Mouse (Mus musculus): ENCODE measurements at regions not wholly inside any gene's neighbourhood (a gene's known extent, or its start where the extent isn't known, plus 50 kb on each side); places are given as distances from the start of the nearest gene placed in this dataset.

- DNase-seq, result peak; percentile 28 to 71
Measured at GRCm38 (mm10) chr12:25251411-25252171, 154.7 kb upstream of the Id2 start.

DNA sequence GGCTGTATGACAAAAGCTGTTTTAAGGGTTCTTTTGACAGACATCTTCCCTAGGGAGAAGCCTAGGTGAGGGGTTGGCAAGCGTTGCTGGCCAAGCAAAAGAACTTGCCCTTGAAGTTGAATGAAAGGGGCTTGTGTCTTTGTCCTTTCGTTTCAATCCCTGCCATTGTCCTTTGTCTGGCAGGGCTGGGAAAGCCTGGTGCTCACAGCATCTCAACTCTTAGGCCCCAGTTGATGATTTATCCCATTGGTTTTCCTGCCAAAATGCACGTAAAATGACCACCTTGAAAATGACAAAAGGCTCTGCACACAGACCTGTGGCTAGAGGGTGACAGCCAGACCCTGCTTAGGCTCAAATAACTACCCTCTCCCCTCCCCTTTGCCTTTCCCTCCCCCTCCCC, 153.9 kb upstream of the Id2 start:
- peak in 1 of 2 experiments; percentile 21 for DNase-seq

DNA sequence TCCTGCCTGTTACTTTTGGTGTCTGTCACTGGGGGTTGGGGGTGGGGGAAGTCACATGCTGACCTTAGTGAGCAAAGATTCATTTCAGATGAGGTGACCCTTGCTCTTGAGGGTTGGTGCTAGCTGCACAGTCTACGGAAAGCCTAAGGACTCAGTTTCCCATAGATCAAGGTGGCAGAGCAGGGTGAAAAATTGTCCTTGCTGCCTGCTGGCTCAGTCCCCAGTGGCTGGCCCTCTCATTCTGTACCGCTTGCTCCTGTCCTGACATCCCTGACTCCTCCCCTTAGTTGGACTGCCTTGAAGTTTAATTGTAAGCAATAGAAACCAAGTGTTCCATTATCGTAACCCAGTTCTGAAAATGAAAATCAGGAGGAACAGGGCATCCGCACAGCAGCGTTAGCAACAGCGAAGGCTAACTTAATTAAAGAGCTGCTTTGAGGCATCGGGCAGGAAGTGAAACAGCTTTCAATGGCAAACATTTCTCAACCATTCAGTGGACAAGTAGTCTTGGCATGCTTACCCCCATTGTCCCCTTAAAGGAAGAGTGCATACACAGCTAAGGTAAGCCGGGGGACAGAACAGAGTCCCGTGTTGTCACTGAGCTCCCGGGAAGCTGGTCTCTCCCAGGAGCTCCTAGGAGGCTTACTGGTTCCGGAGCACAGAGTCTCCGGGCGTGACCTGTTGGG, 151.9 kb upstream of the Id2 start:
- DNase-seq, result peak; percentile 52 to 74

- no peak for DNase-seq
Measured at GRCm38 (mm10) chr12:25246566-25246965, 149.6 kb upstream of the Id2 start.

- DNase-seq, result no peak
Measured at GRCm38 (mm10) chr12:25245661-25246060, 148.7 kb upstream of the Id2 start.

DNA sequence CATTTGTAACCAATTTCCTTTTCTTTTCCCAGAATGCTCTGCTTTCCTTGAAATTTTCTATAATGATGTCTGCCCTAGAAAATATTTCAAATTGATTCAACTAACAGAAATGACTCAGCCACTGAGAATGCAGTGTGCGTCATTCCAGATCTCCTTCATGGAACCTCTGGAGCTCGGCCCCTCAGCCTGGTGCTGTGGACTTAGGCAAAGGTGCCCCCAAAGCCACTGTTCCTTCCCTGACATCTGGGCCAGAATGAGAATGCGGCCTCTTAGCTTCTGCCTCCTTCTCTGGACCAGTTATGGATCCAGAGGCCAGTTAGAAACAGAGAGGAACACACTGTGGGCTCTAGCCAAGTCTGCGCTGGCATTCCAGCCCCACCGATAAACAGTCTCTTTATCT, 148.3 kb upstream of the Id2 start:
- peak in 1 of 2 experiments; percentile 32 for DNase-seq

DNA sequence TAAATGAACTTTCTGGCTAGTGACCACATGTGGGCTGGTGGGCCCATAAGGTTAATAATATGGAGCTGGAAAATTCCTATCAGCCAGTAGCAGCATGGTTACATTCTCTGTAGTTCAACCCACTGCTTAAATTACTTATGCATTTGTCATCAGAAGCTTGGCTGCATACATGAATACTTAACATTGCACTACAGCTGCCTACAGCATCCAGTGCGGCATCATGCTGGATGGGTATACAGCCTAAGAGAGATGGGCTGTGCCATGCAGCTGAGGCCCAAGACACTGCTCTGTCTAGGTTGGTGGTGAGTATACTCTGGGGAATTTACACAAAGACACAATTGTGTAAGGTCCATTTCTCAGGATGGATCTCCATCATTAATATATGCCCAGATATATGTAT, 147.7 kb upstream of the Id2 start:
- DNase-seq, result peak in 1 of 2 experiments; percentile 11

DNA sequence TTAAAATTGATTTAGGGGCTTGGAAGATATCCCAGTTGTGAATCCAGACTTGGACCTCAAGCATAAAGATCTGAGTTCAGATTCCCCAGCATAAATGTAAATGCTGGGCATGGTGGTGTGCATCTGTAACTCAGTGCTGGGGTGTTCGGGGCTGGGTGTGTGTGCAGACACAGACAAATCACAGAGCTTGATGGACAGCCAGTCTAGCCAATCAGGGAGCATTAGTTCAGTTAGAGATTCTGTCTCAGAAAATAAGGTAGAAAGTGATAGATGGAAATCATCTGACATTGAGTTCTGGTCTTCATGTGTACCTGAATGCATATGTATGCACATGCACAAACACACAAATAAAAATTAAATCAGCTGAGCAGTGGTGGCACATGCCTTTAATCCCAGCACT, 147.0 kb upstream of the Id2 start:
- peak in 1 of 2 experiments; percentile 12 for DNase-seq

- DNase-seq, result peak in 1 of 2 experiments; percentile 15
Measured at GRCm38 (mm10) chr12:25242369-25242768, 145.4 kb upstream of the Id2 start.

GRCm38 (mm10) chr12:25241675-25242074, 144.7 kb upstream of the Id2 start:
- DNase-seq, result no peak

GRCm38 (mm10) chr12:25240796-25241195, 143.9 kb upstream of the Id2 start:
- DNase-seq, result peak in 1 of 2 experiments; percentile 30

DNA sequence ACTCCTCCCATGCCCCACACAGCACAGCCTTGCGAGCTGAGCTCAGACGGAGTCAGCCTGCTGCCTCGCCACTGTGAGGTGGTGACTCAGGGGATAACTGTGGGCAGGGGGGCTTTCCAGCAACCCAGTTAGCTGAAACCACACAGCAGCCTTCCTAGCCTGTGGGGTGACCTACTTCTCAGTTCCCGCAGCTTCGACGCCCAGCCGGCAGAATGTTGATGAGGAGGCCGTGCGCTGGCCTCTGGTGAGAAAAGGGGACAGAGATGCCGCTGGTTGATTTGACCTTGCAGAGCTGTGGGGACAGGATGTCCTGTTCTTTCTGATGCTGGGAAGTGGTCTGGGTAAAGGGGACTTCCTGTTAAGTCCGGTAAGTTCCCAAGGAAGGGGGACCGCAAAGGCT, 143.2 kb upstream of the Id2 start:
- DNase-seq, result no peak

GRCm38 (mm10) chr12:25235071-25235470, 138.1 kb upstream of the Id2 start:
- DNase-seq, result no peak

DNA sequence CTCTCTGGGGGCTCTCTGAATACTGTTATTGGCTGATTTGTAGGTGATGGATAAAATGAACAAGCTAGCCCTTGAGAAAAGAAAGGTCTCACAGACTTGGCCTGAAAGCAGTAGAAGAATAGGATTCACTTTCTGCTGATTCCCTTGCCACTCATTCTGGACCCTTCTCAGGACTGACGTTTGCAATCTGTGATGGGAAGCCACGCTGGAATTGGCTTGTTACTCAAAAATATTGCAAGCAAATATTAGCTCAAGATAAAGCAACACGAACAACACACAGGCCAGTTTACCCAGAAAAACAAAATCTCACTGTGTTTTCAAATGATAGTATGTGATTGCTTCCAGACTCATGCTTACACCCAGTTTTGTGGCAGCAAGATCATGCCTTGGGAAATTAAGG, 137.7 kb upstream of the Id2 start:
- no peak for DNase-seq

GRCm38 (mm10) chr12:25233027-25233535, 136.1 kb upstream of the Id2 start:
- DNase-seq, result peak in 1 of 2 experiments; percentile 43

DNA sequence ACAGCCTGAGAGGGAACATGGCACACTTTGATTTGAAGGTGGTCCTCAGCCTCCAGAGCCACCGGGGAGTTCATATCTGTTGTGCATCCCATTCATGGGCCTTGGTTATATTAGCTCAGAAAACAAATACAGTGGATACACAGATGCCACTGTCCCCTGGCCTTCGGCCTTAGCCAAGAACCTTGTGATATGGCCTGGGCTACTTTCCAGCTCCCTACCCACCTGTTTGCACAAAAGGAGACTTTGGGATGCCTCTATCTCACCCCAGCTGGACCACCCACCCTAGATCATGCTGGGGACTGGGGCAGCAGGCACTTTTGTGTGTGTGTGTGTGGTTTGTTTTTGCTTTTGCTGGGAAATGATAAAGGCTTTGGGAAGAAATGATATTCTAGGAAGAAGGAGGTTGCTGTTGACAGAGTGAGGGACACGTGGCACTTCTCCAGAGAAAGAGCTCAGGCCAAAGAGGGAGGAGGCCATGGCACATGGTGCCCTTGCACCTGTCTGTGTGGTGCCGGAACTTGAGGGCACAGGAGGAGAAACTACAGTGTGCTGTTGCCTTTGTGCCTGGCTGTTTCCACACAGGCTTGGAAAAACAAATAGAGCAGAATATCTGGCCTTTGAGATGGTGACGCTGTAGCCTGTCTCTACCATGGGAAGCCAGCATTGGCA, 135.6 kb upstream of the Id2 start:
- DNase-seq, result peak in 1 of 2 experiments; percentile 50

GRCm38 (mm10) chr12:25228708-25229107, 131.8 kb upstream of the Id2 start:
- no peak for DNase-seq

- DNase-seq, result no peak
Measured at GRCm38 (mm10) chr12:25227736-25228135, 130.8 kb upstream of the Id2 start.

DNA sequence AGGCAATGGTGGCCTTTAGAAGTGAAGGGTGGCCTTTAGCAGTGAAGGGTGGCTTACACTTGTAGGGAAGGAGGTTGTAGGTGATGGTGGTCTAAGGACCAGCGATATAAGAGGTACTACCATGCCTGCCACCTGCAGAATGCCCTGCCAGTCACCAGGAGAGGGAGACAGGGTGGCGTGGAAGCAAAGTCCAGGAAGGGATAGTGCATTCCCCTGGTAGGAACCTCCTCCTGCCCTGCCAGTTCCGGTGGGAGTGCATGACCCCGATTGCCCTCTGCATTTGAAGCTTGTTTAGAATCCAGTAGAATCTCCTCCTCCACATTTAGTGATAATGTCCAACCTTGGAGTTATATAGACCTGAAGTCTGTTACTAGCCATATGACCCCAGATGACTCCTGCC, 127.7 kb upstream of the Id2 start:
- DNase-seq, result peak; percentile 60 to 87

DNA sequence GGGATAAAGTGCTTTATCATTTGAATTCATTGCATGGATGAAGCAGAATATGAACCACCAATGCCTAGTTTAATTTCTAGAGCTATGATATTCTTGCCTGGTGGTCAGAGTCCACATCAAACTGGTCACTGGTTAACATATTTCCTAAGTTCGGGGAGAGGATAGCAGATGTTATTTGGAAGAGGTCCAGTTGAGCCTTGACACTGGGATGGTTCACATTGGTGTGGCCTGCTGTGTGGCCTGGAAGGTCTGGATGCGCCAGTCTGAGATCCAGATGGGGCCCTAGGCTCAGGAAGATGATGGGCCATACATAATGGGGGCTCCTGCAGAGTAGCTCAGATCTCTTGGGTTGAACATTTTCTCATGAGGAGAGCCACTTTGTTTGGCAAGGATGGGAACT, 127.3 kb upstream of the Id2 start:
- peak; percentile 45 to 66 for DNase-seq

DNA sequence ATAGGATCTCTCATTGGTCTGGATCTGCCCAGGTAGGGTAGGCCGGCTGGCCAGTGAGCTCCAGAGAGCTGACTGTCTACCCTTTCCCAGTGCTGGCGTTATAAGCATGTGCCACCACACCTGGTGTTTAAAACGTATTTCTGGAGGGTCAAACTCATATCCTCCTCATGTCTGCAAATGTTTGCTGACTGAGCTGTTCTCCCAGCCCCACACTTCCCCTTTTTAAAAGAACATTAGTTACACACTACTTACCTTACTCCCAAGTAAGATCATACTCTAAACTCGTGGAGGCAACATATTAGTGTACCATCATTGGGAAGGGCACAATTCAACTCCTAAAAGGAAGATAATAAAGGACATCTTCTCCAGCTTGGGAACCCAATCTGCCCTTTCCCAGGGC, 126.6 kb upstream of the Id2 start:
- DNase-seq, result no peak

DNA sequence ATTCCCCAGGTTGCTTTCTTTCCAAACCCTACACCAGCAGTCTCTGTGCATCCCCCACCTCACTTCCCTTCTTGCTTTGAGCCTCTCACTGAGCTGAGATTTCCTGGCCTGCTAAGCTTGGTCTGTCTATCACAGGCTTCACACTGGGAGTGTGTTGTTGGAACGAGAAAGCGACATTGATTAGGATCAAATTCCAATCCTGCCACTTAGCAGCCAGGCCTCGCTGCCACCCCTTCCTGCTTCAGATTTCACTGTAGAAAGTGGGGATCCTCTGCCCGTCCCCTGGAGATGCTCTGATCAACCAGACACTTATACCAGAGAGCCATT, 123.8 kb upstream of the Id2 start:
- DNase-seq, result no peak

GRCm38 (mm10) chr12:25220096-25220779, 123.3 kb upstream of the Id2 start:
- peak; percentile 76 to 94 for DNase-seq
